Mouse (Mus musculus): ENCODE data around the gene Psmg4.

DNA sequence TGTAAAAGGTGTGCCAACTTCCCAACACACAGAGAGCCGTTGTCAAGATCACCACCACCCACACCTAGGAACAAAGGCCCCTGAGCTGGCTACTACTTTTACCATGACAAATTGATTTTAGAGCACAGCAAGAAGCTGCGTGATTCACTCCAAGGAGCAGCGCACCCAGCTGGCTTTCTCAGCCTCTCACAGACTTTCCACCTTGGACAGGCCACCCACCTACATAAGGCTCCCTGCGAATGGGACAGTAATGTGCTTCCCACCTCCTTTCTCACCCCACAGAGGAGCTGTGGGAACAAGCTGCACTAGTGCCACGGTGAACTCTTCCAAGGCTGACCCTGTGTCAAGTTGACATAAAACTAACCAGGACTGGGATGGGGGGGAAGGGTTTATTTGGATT is 19.4 kb upstream of the Psmg4 start:
- TF ChIP-seq CTCF (IDR thresholded peaks at IDR 0.05; ENCODE audit: borderline replicate concordance, extremely low read depth, insufficient read depth, insufficient read length) (no peak), POLR2A (IDR thresholded peaks at IDR 0.05; ENCODE audit: borderline replicate concordance, extremely low read depth, insufficient read depth, insufficient read length, poor library complexity, severe bottlenecking) (no peak)

Data from brain, embryonic 14.5 days (tissue).